Mouse (Mus musculus) testis, adult 10 weeks (tissue): ENCODE data around the gene Rfc5. TPM values are rescaled to one million over a fixed set of nuclear protein-coding genes. Genes with fewer than 3 reads are reported as not detected.

Experiments
- polyA plus RNA-seq: library from polyadenylated mRNA; stranded (reverse); fragments of 350-450 nt; fragmentation: Illumina TruSeq; extraction: RNeasy Lipid Tissue Mini Kit (QIAGEN cat#74804); gene quantifications from one replicate; pipeline ENCODE4 v1.2.3, GENCODE M21; 2014; ENCODE audit warnings: low read depth, low replicate concordance

Gene Rfc5
- polyA plus RNA-seq = 2.7 TPM

DNA sequence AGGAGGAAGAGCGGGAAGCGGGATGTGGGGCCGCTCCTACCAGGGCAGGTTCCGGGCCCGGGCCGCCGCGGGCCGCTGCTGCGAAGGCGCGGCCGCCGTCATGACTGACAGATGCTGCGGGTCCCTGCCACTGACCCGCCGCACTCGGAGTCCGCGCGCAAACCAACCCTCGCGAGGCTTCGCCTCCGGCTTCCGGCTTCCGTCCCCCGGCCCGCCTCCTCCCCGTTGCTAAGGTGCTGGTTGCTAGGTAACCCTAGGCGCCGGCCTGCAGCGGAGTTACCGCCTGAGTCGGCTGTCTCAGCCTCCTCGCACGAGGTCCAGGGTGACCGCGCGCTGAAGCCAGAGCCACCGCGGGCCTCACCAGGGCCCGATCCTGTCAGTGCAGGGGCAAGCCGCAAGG lies at the start of gene Rfc5:
Gene Rfc5 (minus strand): TSS at position 171 of the 400 bp plus-strand sequence.

DNA sequence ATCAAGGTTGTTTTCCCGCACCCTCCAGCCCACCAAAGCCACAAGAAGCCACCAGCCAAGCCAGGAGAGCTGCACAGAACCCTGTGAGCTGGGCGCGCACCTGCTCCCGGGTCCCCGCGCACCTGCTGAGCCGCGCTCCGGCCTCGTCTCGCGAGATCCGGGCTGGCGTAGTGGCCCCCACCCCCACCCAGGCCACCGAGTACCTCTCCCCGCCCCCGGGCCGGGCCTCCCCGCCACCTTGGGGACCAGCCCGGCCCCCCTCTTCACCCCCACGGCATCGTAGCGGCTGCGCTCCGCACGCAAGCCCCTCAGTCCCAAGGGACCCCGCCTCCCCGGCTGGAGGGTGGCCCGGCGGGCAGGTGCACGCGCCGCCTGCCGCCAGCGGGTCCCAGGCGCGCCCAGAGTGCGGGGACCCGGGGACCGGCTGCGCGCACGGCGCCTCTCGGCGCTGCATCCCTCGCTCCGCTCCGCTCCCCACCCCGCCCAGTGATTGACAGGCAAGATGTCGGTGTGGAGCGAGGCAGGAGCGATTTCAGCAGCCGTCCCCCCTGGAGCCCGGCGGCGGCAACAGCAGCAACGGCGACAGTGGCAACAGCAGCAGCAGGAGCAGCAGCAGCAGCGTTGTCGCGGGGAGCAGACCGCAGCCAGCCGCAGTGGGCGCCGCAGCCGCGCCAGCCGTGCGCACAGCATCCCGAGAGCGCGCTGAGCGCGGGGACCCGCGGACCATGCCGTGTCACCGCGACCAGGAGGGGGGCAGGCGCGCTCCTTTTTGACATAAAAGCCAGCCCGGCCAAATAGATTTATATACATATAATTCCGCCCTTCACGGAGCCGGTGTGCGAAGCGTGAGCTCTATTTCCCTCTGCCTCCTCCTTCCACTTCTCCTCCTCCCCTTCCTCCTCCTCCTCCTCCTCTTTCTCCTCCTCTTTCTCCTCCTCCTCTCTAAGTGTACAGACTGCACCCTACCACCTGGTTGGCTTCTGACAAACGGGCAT lies 25.0 kb upstream of the Rfc5 start, which contains the start of gene Ksr2:
Gene Ksr2 (plus strand): TSS at position 494 of the 995 bp plus-strand sequence.

GRCm38 (mm10) chr5:117357129-117357477 lies 31.7 kb downstream of the Rfc5 start, which contains the start of gene Wsb2:
TSS of gene Wsb2 (plus strand) at chr5:117357304.

Other genes with a start within 250 kb of the Rfc5 start
- gene Pebp1, start 101.4 kb downstream of the Rfc5 start, polyA plus RNA-seq = 302 TPM
- 16.6 TPM for gene Vsig10, start 70.0 kb downstream of the Rfc5 start, polyA plus RNA-seq
- gene Wsb2, start 31.7 kb downstream of the Rfc5 start, polyA plus RNA-seq = 8.8 TPM
- gene Ksr2, start 25.0 kb upstream of the Rfc5 start, polyA plus RNA-seq = 0.64 TPM